Mouse (Mus musculus): ENCODE measurements around the gene Lekr1. TPM values are rescaled to one million over a fixed set of nuclear protein-coding genes. Genes with fewer than 3 reads are reported as not detected.

Gene Lekr1
- polyA plus RNA-seq, 1 experiment, result not detected

- Histone ChIP-seq H3K4me3 (ENCODE audit: insufficient read depth, low read depth, low read length) (no peak overlapping the region), H3K4me1 (ENCODE audit: control insufficient read depth, insufficient read depth, low read length) (peaks cover 10% of the 10 kb centered on the region), H3K27ac (ENCODE audit: insufficient read depth, low read depth, low read length) (no peak overlapping the region)
- no peak for TF ChIP-seq POLR2A (IDR thresholded peaks at IDR 0.05; ENCODE audit: insufficient read depth, low read depth, low read length)
- no peak for TF ChIP-seq CTCF (IDR thresholded peaks at IDR 0.05; ENCODE audit: insufficient read depth, low read depth, low read length)
- WGBS, result 89% methylated on average over 7 of the region's 7 CpGs
Observed at GRCm38 (mm10) chr3:65829943-65830483, 164.0 kb downstream of the Lekr1 start.

GRCm38 (mm10) chr3:65830801-65831200 is 164.8 kb downstream of the Lekr1 start:
- Histone ChIP-seq H3K4me3 (ENCODE audit: insufficient read depth, low read depth, low read length) (no peak overlapping the region), H3K27ac (ENCODE audit: insufficient read depth, low read depth, low read length) (no peak overlapping the region), H3K4me1 (ENCODE audit: control insufficient read depth, insufficient read depth, low read length) (peaks cover 10% of the 10 kb centered on the region)
- TF ChIP-seq POLR2A (IDR thresholded peaks at IDR 0.05; ENCODE audit: insufficient read depth, low read depth, low read length) (no peak), CTCF (IDR thresholded peaks at IDR 0.05; ENCODE audit: insufficient read depth, low read depth, low read length) (no peak)
- 60% methylated on average over 16 of the region's 16 CpGs for WGBS

- no peak for TF ChIP-seq POLR2A (IDR thresholded peaks at IDR 0.05; ENCODE audit: insufficient read depth, low read depth, low read length)
- no peak for TF ChIP-seq CTCF (IDR thresholded peaks at IDR 0.05; ENCODE audit: insufficient read depth, low read depth, low read length)
- H3K4me3 ChIP-seq (ENCODE audit: insufficient read depth, low read depth, low read length), result no peak overlapping the region
- WGBS, result 83% methylated on average over 7 of the region's 7 CpGs
- H3K27ac ChIP-seq (ENCODE audit: insufficient read depth, low read depth, low read length), result no peak overlapping the region
- peaks cover 8% of the 10 kb centered on the region for H3K4me1 ChIP-seq (ENCODE audit: control insufficient read depth, insufficient read depth, low read length)
Observed at GRCm38 (mm10) chr3:65832398-65832797, 166.4 kb downstream of the Lekr1 start.

- Histone ChIP-seq H3K4me3 (ENCODE audit: insufficient read depth, low read depth, low read length) (no peak overlapping the region), H3K4me1 (ENCODE audit: control insufficient read depth, insufficient read depth, low read length) (no peaks in the 10 kb centered on the region), H3K27ac (ENCODE audit: insufficient read depth, low read depth, low read length) (no peak overlapping the region)
- TF ChIP-seq POLR2A (IDR thresholded peaks at IDR 0.05; ENCODE audit: insufficient read depth, low read depth, low read length) (no peak), CTCF (IDR thresholded peaks at IDR 0.05; ENCODE audit: insufficient read depth, low read depth, low read length) (no peak)
- 80% methylated on average over 5 of the region's 5 CpGs for WGBS
Observed at GRCm38 (mm10) chr3:65836435-65836834, 170.4 kb downstream of the Lekr1 start.

- no peak for TF ChIP-seq POLR2A (IDR thresholded peaks at IDR 0.05; ENCODE audit: insufficient read depth, low read depth, low read length)
- TF ChIP-seq CTCF (IDR thresholded peaks at IDR 0.05; ENCODE audit: insufficient read depth, low read depth, low read length), result no peak
- Histone ChIP-seq H3K4me3 (ENCODE audit: insufficient read depth, low read depth, low read length) (no peak overlapping the region), H3K27ac (ENCODE audit: insufficient read depth, low read depth, low read length) (no peak overlapping the region), H3K4me1 (ENCODE audit: control insufficient read depth, insufficient read depth, low read length) (no peaks in the 10 kb centered on the region)
Observed at GRCm38 (mm10) chr3:65839664-65840063, 173.6 kb downstream of the Lekr1 start.

GRCm38 (mm10) chr3:65841175-65841574 is 175.1 kb downstream of the Lekr1 start:
- H3K4me1 ChIP-seq (ENCODE audit: control insufficient read depth, insufficient read depth, low read length), result no peaks in the 10 kb centered on the region
- no peak for TF ChIP-seq CTCF (IDR thresholded peaks at IDR 0.05; ENCODE audit: insufficient read depth, low read depth, low read length)
- no peak for TF ChIP-seq POLR2A (IDR thresholded peaks at IDR 0.05; ENCODE audit: insufficient read depth, low read depth, low read length)
- H3K4me3 ChIP-seq (ENCODE audit: insufficient read depth, low read depth, low read length), result no peak overlapping the region
- no peak overlapping the region for H3K27ac ChIP-seq (ENCODE audit: insufficient read depth, low read depth, low read length)
- WGBS, result 83% methylated on average over 8 of the region's 8 CpGs

- Histone ChIP-seq H3K4me3 (ENCODE audit: insufficient read depth, low read depth, low read length) (no peak overlapping the region), H3K4me1 (ENCODE audit: control insufficient read depth, insufficient read depth, low read length) (no peaks in the 10 kb centered on the region), H3K27ac (ENCODE audit: insufficient read depth, low read depth, low read length) (no peak overlapping the region)
- TF ChIP-seq POLR2A (IDR thresholded peaks at IDR 0.05; ENCODE audit: insufficient read depth, low read depth, low read length), result no peak
- no peak for TF ChIP-seq CTCF (IDR thresholded peaks at IDR 0.05; ENCODE audit: insufficient read depth, low read depth, low read length)
- WGBS, result 85% methylated on average over 5 of the region's 5 CpGs
Observed at GRCm38 (mm10) chr3:65842515-65843184, 176.6 kb downstream of the Lekr1 start.

- Histone ChIP-seq H3K4me1 (ENCODE audit: control insufficient read depth, insufficient read depth, low read length) (no peaks in the 10 kb centered on the region), H3K27ac (ENCODE audit: insufficient read depth, low read depth, low read length) (no peak overlapping the region), H3K4me3 (ENCODE audit: insufficient read depth, low read depth, low read length) (no peak overlapping the region)
- 49% methylated on average over 4 of the region's 4 CpGs for WGBS
- TF ChIP-seq POLR2A (IDR thresholded peaks at IDR 0.05; ENCODE audit: insufficient read depth, low read depth, low read length), result no peak
Observed at GRCm38 (mm10) chr3:65843185-65843552, 177.1 kb downstream of the Lekr1 start.

GRCm38 (mm10) chr3:65844302-65844701 is 178.3 kb downstream of the Lekr1 start:
- WGBS, result 81% methylated on average over 10 of the region's 10 CpGs
- no peak overlapping the region for H3K4me3 ChIP-seq (ENCODE audit: insufficient read depth, low read depth, low read length)
- H3K27ac ChIP-seq (ENCODE audit: insufficient read depth, low read depth, low read length), result no peak overlapping the region
- H3K4me1 ChIP-seq (ENCODE audit: control insufficient read depth, insufficient read depth, low read length), result no peaks in the 10 kb centered on the region
- no peak for TF ChIP-seq POLR2A (IDR thresholded peaks at IDR 0.05; ENCODE audit: insufficient read depth, low read depth, low read length)
- no peak for TF ChIP-seq CTCF (IDR thresholded peaks at IDR 0.05; ENCODE audit: insufficient read depth, low read depth, low read length)

Data from olfactory bulb, adult 2 months (tissue).